Mouse (Mus musculus) neural tube, embryonic 11.5 days (tissue): ENCODE results near the gene Ankrd11. TPM values are rescaled to one million over a fixed set of nuclear protein-coding genes. Genes with fewer than 3 reads are reported as not detected.
"Not testable (repeated sequence)": the region's sequence is repeated elsewhere in the genome, so short reads cannot be mapped to it uniquely, and the experiment has no call there.

Experiments
- ATAC-seq: fragments of 200-750 bp; cut with Nextera tagmentation; 2 replicates; pipeline ENCODE4 v1.8.0; 2017; ENCODE audit warnings: moderate number of reproducible peaks, mild to moderate bottlenecking, moderate TSS enrichment, moderate library complexity; ENCODE audit not compliant: insufficient read depth, low FRiP score, low TSS enrichment
- DNase-seq: peaks from one replicate; pipeline ENCODE4 v3.0.0-alpha.2; 2015; ENCODE audit warnings: low spot score
- H3K27ac ChIP-seq: fragments of 300-500 bp; sonication (generic); 2 replicates; pipeline ENCODE4 v1.5.1; 2014; ENCODE audit warnings: low read depth, mild to moderate bottlenecking, low read length
- H3K27me3 ChIP-seq: fragments of 300-500 bp; sonication (generic); 2 replicates; pipeline ENCODE4 v1.6.1; 2014; ENCODE audit warnings: mild to moderate bottlenecking, low read length, mixed read lengths; ENCODE audit not compliant: control insufficient read depth, insufficient read depth
- H3K36me3 ChIP-seq: fragments of 300-500 bp; sonication (generic); 2 replicates; pipeline ENCODE4 v1.6.1; 2014; ENCODE audit warnings: mild to moderate bottlenecking, low read length, moderate library complexity, mixed read lengths; ENCODE audit not compliant: control insufficient read depth, insufficient read depth
- H3K4me1 ChIP-seq: fragments of 300-500 bp; sonication (generic); 2 replicates; pipeline ENCODE4 v1.6.1; 2014; ENCODE audit warnings: low read length, mixed read lengths; ENCODE audit not compliant: control insufficient read depth, insufficient read depth
- H3K4me2 ChIP-seq: fragments of 300-500 bp; sonication (generic); 2 replicates; pipeline ENCODE4 v1.6.1; 2014; ENCODE audit warnings: low read depth, mild to moderate bottlenecking, moderate library complexity
- H3K4me3 ChIP-seq: fragments of 300-500 bp; sonication (generic); 2 replicates; pipeline ENCODE4 v1.5.1; 2014; ENCODE audit warnings: low read depth, low read length
- H3K9ac ChIP-seq: fragments of 300-500 bp; sonication (generic); 2 replicates; pipeline ENCODE4 v1.6.1; 2014; ENCODE audit warnings: mild to moderate bottlenecking, low read length
- H3K9me3 ChIP-seq: fragments of 300-500 bp; sonication (generic); 2 replicates; pipeline ENCODE4 v1.6.1; 2016; ENCODE audit warnings: low read length; ENCODE audit not compliant: control insufficient read depth
- WGBS: fragments of 180-500 bp; shearing (Covaris S2); extraction: QIAGEN DNeasy Blood & Tissue Kit; methylation state at CpG from one replicate; pipeline ENCODE4 v1.1.7; 2014; 5-methylcytosine and 5-hydroxymethylcytosine counted together
- polyA plus RNA-seq: library from polyadenylated mRNA; unstranded; fragments of >200 nt; fragmentation: Nextera tagmentation; extraction: Ambion mirVana; gene quantifications from 2 replicates; pipeline ENCODE4 v1.2.1, GENCODE M21; 2014

Ankrd11 gene
- polyA plus RNA-seq, 1 experiment from 2014 or later = 88.3 TPM

DNA sequence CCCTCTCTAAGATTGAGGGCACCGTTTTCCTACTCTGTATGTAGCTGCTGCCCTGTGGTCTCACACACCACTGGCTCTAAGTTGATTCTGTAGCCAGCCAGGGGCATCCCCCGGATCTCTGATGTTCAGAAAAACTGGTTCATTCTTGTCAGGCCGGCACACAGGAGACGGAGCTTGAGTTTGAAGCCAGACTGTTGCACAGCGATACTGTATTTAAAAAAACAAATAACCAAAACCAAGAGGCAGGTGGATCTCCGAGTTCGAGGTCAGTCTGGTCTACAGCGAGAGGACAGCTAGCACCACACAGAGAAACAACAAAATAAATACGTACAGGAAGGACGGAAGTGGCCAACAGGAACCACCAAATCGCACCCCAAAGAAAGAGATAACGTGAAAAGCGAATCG lies 22.7 kb upstream of the Ankrd11 start:
- WGBS = 2% methylated on average over 14 of the region's 14 CpGs
- H3K27me3 ChIP-seq = no peaks in the 10 kb centered on the region
- H3K9me3 ChIP-seq = no peaks in the 10 kb centered on the region
- H3K4me1 ChIP-seq = peaks cover 11% of the 10 kb centered on the region; the same call in 1 of the 2 replicates
- ATAC-seq (peak; percentile 17; the same call in 1 of the 2 replicates), DNase-seq (peak; percentile 54)
- peak overlapping the region; percentile 81 for H3K27ac ChIP-seq
- peak overlapping the region; percentile 89 for H3K9ac ChIP-seq
- no peaks in the 10 kb centered on the region; the same call in 1 of the 2 replicates for H3K36me3 ChIP-seq
- H3K4me3 ChIP-seq = peak overlapping the region; percentile 83
- H3K4me2 ChIP-seq = peak overlapping the region; percentile 51

DNA sequence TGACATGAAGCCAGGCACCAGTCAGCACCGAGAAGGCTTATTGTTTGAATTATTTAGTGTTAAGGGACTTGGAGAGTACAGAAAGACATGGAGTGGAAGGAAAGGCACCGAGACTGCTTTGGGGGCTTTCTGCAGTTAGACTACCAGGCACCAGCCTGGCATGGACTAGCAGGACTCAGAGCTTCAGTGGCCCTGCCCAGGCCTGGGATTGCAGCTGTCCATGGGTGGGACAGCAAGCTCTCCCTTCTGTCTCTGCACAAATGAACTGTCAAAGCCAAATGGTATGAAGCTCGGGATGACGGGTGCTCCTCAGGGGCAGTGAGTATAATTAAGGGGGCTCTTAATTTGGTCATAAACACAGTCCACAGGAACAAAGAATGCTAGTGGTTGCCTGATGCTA lies 22.0 kb upstream of the Ankrd11 start:
- no peak overlapping the region; the same call in 1 of the 2 replicates for H3K9ac ChIP-seq
- peaks cover 11% of the 10 kb centered on the region; the same call in 1 of the 2 replicates for H3K4me1 ChIP-seq
- 64% methylated on average over 4 of the region's 4 CpGs for WGBS
- H3K4me3 ChIP-seq = no peak overlapping the region
- ATAC-seq = no peak
- H3K27me3 ChIP-seq = no peaks in the 10 kb centered on the region
- H3K4me2 ChIP-seq = no peak overlapping the region; the same call in 1 of the 2 replicates
- no peak for DNase-seq
- H3K9me3 ChIP-seq = no peaks in the 10 kb centered on the region
- no peaks in the 10 kb centered on the region; the same call in 1 of the 2 replicates for H3K36me3 ChIP-seq
- no peak overlapping the region for H3K27ac ChIP-seq

DNA sequence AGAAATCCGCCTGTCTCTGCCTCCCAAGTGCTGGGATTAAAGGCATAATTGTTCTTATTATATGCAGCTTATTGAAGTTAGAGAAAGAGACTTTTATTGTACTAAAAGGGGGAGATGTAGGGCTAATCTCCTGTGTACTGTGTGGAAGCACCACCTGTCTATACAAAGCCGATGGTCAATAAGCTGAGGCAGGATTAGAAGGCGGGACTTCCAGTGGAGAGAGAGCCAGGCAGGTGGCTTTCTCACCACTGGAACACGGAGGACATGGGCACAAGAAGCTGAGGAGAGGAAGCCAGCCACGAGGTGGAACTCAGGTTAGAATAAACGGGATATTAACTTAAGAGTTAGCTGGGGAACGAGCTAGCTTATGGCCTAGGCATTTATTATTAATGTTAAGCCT lies 20.6 kb upstream of the Ankrd11 start, which contains the start of gene Spg7:
Gene Spg7, plus strand, starts transcription at position 222 of the 400 bp plus-strand sequence.
- no peak within 1 kb of the TSS for H3K9ac ChIP-seq
- WGBS = 77% methylated on average over 7 of the region's 7 CpGs
- H3K27me3 ChIP-seq = no peaks in the 10 kb centered on the region

DNA sequence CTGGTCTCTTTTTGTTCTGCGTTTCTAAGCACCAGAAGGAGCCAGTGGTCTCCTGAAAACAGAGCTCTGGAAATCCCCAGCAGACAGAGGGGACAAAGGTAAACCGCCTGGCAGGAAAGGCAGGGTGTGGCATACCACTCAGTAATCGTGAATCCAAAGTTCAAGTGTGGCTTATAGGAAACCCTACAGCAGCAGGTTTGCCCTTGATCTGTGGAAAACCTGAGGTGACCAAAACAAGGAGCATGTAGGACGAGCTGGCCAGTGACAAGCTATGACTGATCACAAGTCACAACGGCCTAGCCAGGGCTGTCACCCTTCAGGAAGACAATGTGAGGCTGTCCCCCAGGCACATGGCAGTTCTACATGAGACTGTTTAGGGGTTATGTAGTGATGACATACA lies 9.4 kb upstream of the Ankrd11 start:
- DNase-seq (no peak), ATAC-seq (no peak)
- Histone ChIP-seq H3K27me3 (no peaks in the 10 kb centered on the region), H3K4me2 (no peak overlapping the region), H3K9me3 (no peaks in the 10 kb centered on the region), H3K4me1 (no peaks in the 10 kb centered on the region), H3K36me3 (no peaks in the 10 kb centered on the region), H3K27ac (no peak overlapping the region), H3K9ac (no peak overlapping the region), H3K4me3 (no peak overlapping the region)
- WGBS = 71% methylated on average over 5 of the region's 5 CpGs

More for the DNA sequence above, 20.6 kb upstream of the Ankrd11 start, which contains the start of gene Spg7:
- no peak for ATAC-seq
- Histone ChIP-seq H3K27ac (no peak within 1 kb of the TSS), H3K4me2 (no peak within 1 kb of the TSS), H3K4me1 (peaks cover 11% of the 10 kb centered on the region; the same call in 1 of the 2 replicates), H3K36me3 (no peaks in the 10 kb centered on the region), H3K4me3 (no peak within 1 kb of the TSS; the same call in 1 of the 2 replicates), H3K9me3 (no peaks in the 10 kb centered on the region)
- DNase-seq = no peak

DNA sequence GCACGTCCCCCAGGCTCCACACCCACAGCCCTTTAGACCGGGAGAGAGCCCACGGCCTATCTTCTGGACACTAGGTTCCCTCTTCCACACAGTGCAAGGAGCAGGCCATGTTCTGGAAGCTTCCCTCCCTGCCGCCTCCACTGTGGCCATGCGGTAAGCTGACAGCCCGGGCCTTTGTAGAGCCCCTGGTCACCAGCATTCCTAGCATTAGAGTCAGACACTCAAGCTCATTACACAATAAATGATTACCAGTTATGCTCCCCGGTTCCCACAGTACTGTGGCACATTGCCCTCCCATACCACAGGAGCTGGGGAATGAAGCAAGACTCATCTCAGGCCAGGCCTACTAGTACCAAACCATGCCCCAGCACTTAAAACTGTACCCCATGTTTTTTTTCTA lies 6.3 kb upstream of the Ankrd11 start:
- Histone ChIP-seq H3K4me1 (peaks cover 4% of the 10 kb centered on the region), H3K4me2 (no peak overlapping the region), H3K27me3 (no peaks in the 10 kb centered on the region), H3K4me3 (no peak overlapping the region), H3K27ac (no peak overlapping the region), H3K36me3 (no peaks in the 10 kb centered on the region), H3K9ac (no peak overlapping the region), H3K9me3 (no peaks in the 10 kb centered on the region)
- no peak for DNase-seq
- 94% methylated on average over 7 of the region's 7 CpGs for WGBS
- ATAC-seq = no peak

DNA sequence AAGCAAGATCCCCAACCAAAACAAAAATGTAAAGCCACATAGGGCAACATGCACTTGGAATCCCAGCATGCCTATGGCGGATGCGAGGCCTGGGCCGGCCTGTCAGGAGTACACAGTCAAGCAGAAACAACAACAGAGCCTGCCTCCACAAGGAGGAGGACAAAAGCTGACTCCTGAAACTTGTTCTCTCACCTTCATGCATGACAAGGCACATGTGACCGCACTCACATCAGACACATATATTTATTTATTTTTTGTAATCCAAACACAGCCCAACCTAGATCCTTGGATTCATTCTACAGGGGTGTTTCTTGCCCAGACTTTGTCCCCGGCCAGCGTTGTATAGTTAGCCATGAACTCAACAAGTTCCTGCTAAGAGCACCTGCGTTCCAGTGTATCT lies 5.8 kb upstream of the Ankrd11 start:
- Histone ChIP-seq H3K27me3 (no peaks in the 10 kb centered on the region), H3K9ac (no peak overlapping the region), H3K4me3 (no peak overlapping the region), H3K36me3 (no peaks in the 10 kb centered on the region), H3K4me1 (peaks cover 7% of the 10 kb centered on the region), H3K9me3 (no peaks in the 10 kb centered on the region), H3K27ac (no peak overlapping the region), H3K4me2 (no peak overlapping the region)
- no peak for DNase-seq
- WGBS = 91% methylated on average over 7 of the region's 7 CpGs
- no peak for ATAC-seq

DNA sequence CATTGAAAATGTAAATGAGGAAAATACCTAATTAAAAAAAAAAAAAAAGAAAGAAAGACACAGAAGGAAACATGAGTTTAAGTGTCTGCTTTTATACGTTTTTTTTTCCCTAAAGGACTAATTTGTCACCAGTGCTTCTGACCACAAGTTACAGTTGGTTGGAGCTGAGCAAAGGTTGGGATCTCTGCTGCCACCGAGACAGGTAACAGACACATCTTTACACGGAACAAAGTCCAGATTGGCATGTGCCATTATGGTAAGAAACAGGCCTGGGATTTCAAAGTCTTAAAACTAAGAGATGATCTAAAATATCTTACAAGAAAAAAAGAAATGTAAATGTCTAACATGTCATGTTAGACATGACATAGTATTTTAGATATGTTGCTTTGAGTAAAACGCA lies 4.6 kb upstream of the Ankrd11 start:
- ATAC-seq (no peak), DNase-seq (no peak)
- H3K27me3 ChIP-seq = no peaks in the 10 kb centered on the region
- no peak overlapping the region for H3K4me2 ChIP-seq
- no peak overlapping the region for H3K4me3 ChIP-seq
- no peaks in the 10 kb centered on the region for H3K36me3 ChIP-seq
- no peak overlapping the region for H3K9ac ChIP-seq
- no peak overlapping the region for H3K27ac ChIP-seq
- peaks cover 7% of the 10 kb centered on the region for H3K4me1 ChIP-seq
- WGBS = 83% methylated on average over 4 of the region's 4 CpGs
- H3K9me3 ChIP-seq = no peaks in the 10 kb centered on the region

DNA sequence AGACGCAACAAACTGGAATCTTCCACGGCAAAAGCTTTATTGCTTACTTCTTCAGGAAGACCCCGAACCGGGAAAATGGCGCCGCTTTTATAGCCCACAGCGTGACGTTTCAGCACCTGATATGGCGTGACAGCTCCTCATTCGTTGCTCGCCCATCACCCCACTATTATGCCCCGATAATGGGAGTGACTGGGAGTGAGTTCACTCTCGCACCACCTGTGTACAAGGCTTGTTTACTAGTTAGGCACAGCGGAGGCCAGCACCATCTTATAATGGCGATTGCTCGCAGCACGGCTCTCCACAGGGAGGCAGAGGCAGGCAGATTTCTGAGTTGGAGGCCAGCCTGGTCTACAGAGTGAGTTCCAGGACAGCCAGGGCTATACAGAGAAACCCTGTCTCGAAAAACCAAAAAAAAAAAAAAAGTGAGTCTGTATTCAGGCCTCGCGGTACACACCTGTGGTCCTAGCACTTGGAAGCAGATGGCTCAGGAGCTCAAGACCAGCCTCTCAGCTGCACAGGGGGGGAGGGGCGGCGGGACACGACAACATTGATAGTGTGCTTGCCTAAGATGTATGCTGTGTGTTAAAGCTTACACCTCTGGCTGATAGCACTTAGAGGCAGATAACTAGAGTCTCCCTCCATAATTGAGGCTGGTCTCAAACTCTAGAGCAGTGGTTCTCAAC lies 2.8 kb upstream of the Ankrd11 start:
- not testable (repeated sequence) for H3K27ac ChIP-seq, DNase-seq, ATAC-seq, H3K4me2 ChIP-seq, H3K9ac ChIP-seq, H3K36me3 ChIP-seq, H3K27me3 ChIP-seq, H3K9me3 ChIP-seq, H3K4me3 ChIP-seq
- H3K4me1 ChIP-seq = peaks cover 16% of the 10 kb centered on the region
- 95% methylated on average over 22 of the region's 23 CpGs for WGBS

DNA sequence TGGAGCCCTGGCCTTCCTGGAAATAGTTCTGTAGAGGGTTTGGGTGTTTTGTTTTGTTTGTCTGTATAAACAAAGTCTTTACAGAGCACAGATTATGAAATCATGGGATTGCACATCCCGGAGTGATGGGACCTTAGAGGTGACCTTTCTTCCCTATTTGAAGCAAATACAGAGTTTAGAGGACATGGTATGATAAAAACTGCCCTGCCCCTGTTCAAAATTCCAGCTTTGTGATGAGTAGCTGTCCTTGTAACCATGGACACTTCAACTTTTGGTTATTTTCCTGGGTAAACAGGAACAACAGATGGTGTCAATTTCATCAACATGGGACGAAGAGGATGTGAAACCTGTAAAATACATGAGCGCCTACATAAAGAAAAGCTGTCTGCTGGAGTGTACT lies 1.9 kb upstream of the Ankrd11 start:
- no peak overlapping the region for H3K27ac ChIP-seq
- ATAC-seq = no peak
- H3K9ac ChIP-seq = no peak overlapping the region
- 95% methylated on average over 3 of the region's 3 CpGs for WGBS
- H3K4me1 ChIP-seq = peaks cover 23% of the 10 kb centered on the region
- no peaks in the 10 kb centered on the region for H3K36me3 ChIP-seq
- H3K9me3 ChIP-seq = no peaks in the 10 kb centered on the region
- H3K4me3 ChIP-seq = no peak overlapping the region
- no peaks in the 10 kb centered on the region for H3K27me3 ChIP-seq
- no peak overlapping the region for H3K4me2 ChIP-seq
- DNase-seq = no peak
